Mouse (Mus musculus) MEL (cell line): ENCODE data around the gene Rbpj.

ENCODE experiments used
- CHD2 ChIP-seq: IDR thresholded peaks from 2 replicates; pipeline ENCODE4 v1.6.1; 2011; ENCODE audit warnings: low read length, improper control_type of control experiment
- CTCF ChIP-seq, 3 experiments: IDR thresholded peaks in 2 of 3; conservative IDR thresholded peaks in 1 of 3; 2 replicates each; pipeline ENCODE4 v1.5.1; 2011 to 2012; ENCODE audit warnings: low read length in 3 of 3, low read depth in 2 of 3, mild to moderate bottlenecking in 2 of 3, improper control_type of control experiment in 1 of 3, inconsistent platforms in 1 of 3, mixed read lengths in 1 of 3, moderate library complexity in 1 of 3; ENCODE audit not compliant: control insufficient read depth in 1 of 3, insufficient read depth in 1 of 3, poor library complexity in 1 of 3, severe bottlenecking in 1 of 3
- E2F4 ChIP-seq: IDR thresholded peaks from 2 replicates; pipeline ENCODE4 v1.6.1; 2011; ENCODE audit warnings: low read depth, low read length, improper control_type of control experiment, borderline replicate concordance
- GATA1 ChIP-seq: IDR thresholded peaks from 2 replicates; pipeline ENCODE4 v1.6.1; 2011; ENCODE audit warnings: low read depth, low read length, improper control_type of control experiment
- MAX ChIP-seq: IDR thresholded peaks from 2 replicates; pipeline ENCODE4 v1.6.1; 2011; ENCODE audit warnings: low read length, improper control_type of control experiment
- MXI1 ChIP-seq: IDR thresholded peaks from 2 replicates; pipeline ENCODE4 v1.6.1; 2011; ENCODE audit warnings: mild to moderate bottlenecking, low read depth, low read length, improper control_type of control experiment
- MYB ChIP-seq: IDR thresholded peaks from 2 replicates; pipeline ENCODE4 v1.6.1; 2011; ENCODE audit warnings: mild to moderate bottlenecking, low read depth, low read length, improper control_type of control experiment
- POLR2A ChIP-seq, 2 experiments: IDR thresholded peaks; 2 replicates each; pipeline ENCODE4 v1.6.1; 2011 to 2012; ENCODE audit warnings: low read length in 2 of 2, mild to moderate bottlenecking in 2 of 2, control low read depth in 1 of 2, improper control_type of control experiment in 1 of 2, low read depth in 1 of 2, moderate library complexity in 1 of 2; ENCODE audit not compliant: control insufficient read depth in 1 of 2, insufficient read depth in 1 of 2, poor library complexity in 1 of 2
- POLR2AphosphoS5 ChIP-seq: IDR thresholded peaks from 2 replicates; pipeline ENCODE4 v1.6.1; 2012; ENCODE audit warnings: low read depth, borderline replicate concordance, mild to moderate bottlenecking, inconsistent platforms, low read length, moderate library complexity, mixed read lengths
- RAD21 ChIP-seq: IDR thresholded peaks from 2 replicates; pipeline ENCODE4 v1.6.1; 2011; ENCODE audit warnings: mild to moderate bottlenecking, low read depth, low read length, improper control_type of control experiment
- RCOR1 ChIP-seq: IDR thresholded peaks from 2 replicates; pipeline ENCODE4 v1.6.1; 2012; ENCODE audit warnings: low read depth, mild to moderate bottlenecking, inconsistent platforms, low read length, improper control_type of control experiment
- SMC3 ChIP-seq: IDR thresholded peaks from 2 replicates; pipeline ENCODE4 v1.6.1; 2011; ENCODE audit warnings: low read depth, low read length, improper control_type of control experiment
- UBTF ChIP-seq: IDR thresholded peaks from 2 replicates; pipeline ENCODE4 v1.6.1; 2012; ENCODE audit warnings: low read depth, mild to moderate bottlenecking, inconsistent platforms, low read length, improper control_type of control experiment, moderate library complexity, borderline replicate concordance; ENCODE audit not compliant: insufficient read depth
- ZMIZ1 ChIP-seq: IDR thresholded peaks from 2 replicates; pipeline ENCODE4 v1.6.1; 2012; ENCODE audit warnings: low read depth, mild to moderate bottlenecking, inconsistent platforms, low read length, improper control_type of control experiment, moderate library complexity

DNA sequence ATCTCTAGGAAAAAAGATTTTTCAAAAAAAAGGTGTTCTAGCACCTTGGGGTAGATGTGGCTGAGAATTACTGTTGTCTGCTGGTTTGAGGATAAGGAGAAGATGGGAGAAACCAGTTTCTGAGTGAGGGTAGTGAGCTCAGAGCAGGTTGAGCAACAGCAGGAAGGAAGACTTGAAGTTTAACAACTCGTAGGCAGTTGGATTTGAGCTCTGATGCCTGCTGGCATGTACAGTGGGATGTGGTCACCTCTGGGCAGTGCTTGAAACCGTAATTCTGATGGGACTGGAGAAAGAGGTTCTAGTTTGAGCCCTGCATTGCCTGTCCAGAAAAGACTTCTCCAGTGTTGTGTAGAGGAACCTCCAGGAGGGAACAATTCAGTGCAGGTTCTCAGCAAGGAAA, 195.6 kb downstream of the Rbpj start:
- TF ChIP-seq CTCF (IDR thresholded peaks at IDR 0.05 in 2 of 3, conservative IDR thresholded peaks at IDR 0.05 in 1 of 3; ENCODE audit: control insufficient read depth in 1 of 3, insufficient read depth in 1 of 3, low read depth in 2 of 3, low read length in 3 of 3, poor library complexity in 1 of 3, severe bottlenecking in 1 of 3) (no peak), MXI1 (no peak), POLR2AphosphoS5 (no peak), RAD21 (no peak), CHD2 (no peak), MYB (no peak), E2F4 (no peak), ZMIZ1 (no peak), POLR2A (IDR thresholded peaks at IDR 0.05; ENCODE audit: control insufficient read depth in 1 of 2, insufficient read depth in 1 of 2, low read depth in 1 of 2, low read length in 2 of 2, poor library complexity in 1 of 2) (no peak), SMC3 (no peak), MAX (no peak), UBTF (no peak), GATA1 (no peak), RCOR1 (no peak)
